Mouse (Mus musculus) liver, adult 2 months (tissue): Measurements from ENCODE around the gene Daam2. TPM values are rescaled to one million over a fixed set of nuclear protein-coding genes. Genes with fewer than 3 reads are reported as not detected.
A peak's percentile ranks its signal among the peaks of the same experiment; 100 is the strongest.

ENCODE experiments used
- DNase-seq: peaks from one replicate; pipeline ENCODE4 v3.0.0-alpha.2; 2011; ENCODE audit warnings: low read depth, low spot score; ENCODE audit errors: extremely low read depth
- H3K27ac ChIP-seq: fragments of 200-500 bp; replicated peaks from 2 replicates; pipeline ENCODE4 v1.5.1; 2012; ENCODE audit warnings: low read depth, mild to moderate bottlenecking, control low read depth, inconsistent platforms, low read length; ENCODE audit not compliant: insufficient read depth
- H3K27me3 ChIP-seq: fragments of 200-500 bp; 2 replicates; pipeline ENCODE4 v1.6.1; 2012; ENCODE audit warnings: mild to moderate bottlenecking, moderate library complexity, low read length, inconsistent platforms; ENCODE audit not compliant: control insufficient read depth, insufficient read depth
- H3K36me3 ChIP-seq: fragments of 200-500 bp; 2 replicates; pipeline ENCODE4 v1.6.1; 2012; ENCODE audit warnings: low read length, inconsistent platforms; ENCODE audit not compliant: control insufficient read depth, insufficient read depth
- H3K4me1 ChIP-seq: fragments of 200-500 bp; 2 replicates; pipeline ENCODE4 v1.6.1; 2011; ENCODE audit warnings: low read length; ENCODE audit not compliant: control insufficient read depth, insufficient read depth
- H3K4me3 ChIP-seq: fragments of 200-500 bp; 2 replicates; pipeline ENCODE4 v1.5.1; 2011; ENCODE audit warnings: low read depth, mild to moderate bottlenecking, control low read depth, low read length, moderate library complexity; ENCODE audit not compliant: insufficient read depth
- H3K79me2 ChIP-seq: fragments of 200-500 bp; 2 replicates; pipeline ENCODE4 v1.6.1; 2012; ENCODE audit warnings: inconsistent platforms, mild to moderate bottlenecking, low read length, moderate library complexity; ENCODE audit not compliant: control insufficient read depth, insufficient read depth
- H3K9ac ChIP-seq: fragments of 200-500 bp; 2 replicates; pipeline ENCODE4 v1.6.1; 2012; ENCODE audit warnings: low read depth, mild to moderate bottlenecking, control low read depth, inconsistent platforms, low read length
- CTCF ChIP-seq: fragments of 200-500 bp; IDR thresholded peaks from 2 replicates; pipeline ENCODE4 v1.5.1; 2011; ENCODE audit warnings: low read depth, low read length, control low read depth
- POLR2A ChIP-seq: fragments of 200-500 bp; IDR thresholded peaks from 2 replicates; pipeline ENCODE4 v1.6.1; 2011; ENCODE audit warnings: low read length, control low read depth; ENCODE audit not compliant: insufficient read depth; ENCODE audit errors: extremely low read depth
- WGBS: fragments of 180-500 bp; shearing (Covaris S2); methylation state at CpG from one replicate; pipeline ENCODE4 v1.1.7; 2018; 5-methylcytosine and 5-hydroxymethylcytosine counted together
- polyA plus RNA-seq: library from polyadenylated mRNA; depleted of rRNA; stranded (reverse); fragments of >200 nt; gene quantifications from 2 replicates; pipeline ENCODE4 v1.2.3, GENCODE M21; 2012
- total RNA-seq: library from RNA; depleted of rRNA; stranded (reverse); fragments of >200 nt; gene quantifications from 2 replicates; pipeline ENCODE4 v1.2.3, GENCODE M21; 2014

Gene Daam2
- total and polyA plus RNA-seq, 2 experiments: 1.0 to 1.4 TPM

GRCm38 (mm10) chr17:49474051-49474450, 90.1 kb downstream of the Daam2 start:
- Histone ChIP-seq H3K27ac (no peak overlapping the region), H3K79me2 (no peaks in the 10 kb centered on the region), H3K9ac (no peak overlapping the region), H3K4me3 (no peak overlapping the region), H3K36me3 (no peaks in the 10 kb centered on the region), H3K27me3 (no peaks in the 10 kb centered on the region), H3K4me1 (no peaks in the 10 kb centered on the region)
- 89% methylated on average over 4 of the region's 4 CpGs for WGBS
- TF ChIP-seq POLR2A: no peak
- DNase-seq: no peak

- no peak overlapping the region for H3K27ac ChIP-seq
- no peaks in the 10 kb centered on the region for H3K36me3 ChIP-seq
- no peaks in the 10 kb centered on the region for H3K4me1 ChIP-seq
- H3K4me3 ChIP-seq: no peak overlapping the region
- TF ChIP-seq CTCF (no peak), POLR2A (no peak)
- no peaks in the 10 kb centered on the region for H3K79me2 ChIP-seq
- H3K27me3 ChIP-seq: no peaks in the 10 kb centered on the region
- DNase-seq: no peak
- H3K9ac ChIP-seq: no peak overlapping the region
- WGBS: 55% methylated on average over 8 of the region's 8 CpGs
These were observed 91.5 kb downstream of the Daam2 start for GRCm38 (mm10) chr17:49472626-49473025.

GRCm38 (mm10) chr17:49468223-49468622, 95.9 kb downstream of the Daam2 start:
- no peak for DNase-seq
- Histone ChIP-seq H3K79me2 (no peaks in the 10 kb centered on the region), H3K36me3 (no peaks in the 10 kb centered on the region), H3K4me1 (no peaks in the 10 kb centered on the region), H3K4me3 (no peak overlapping the region), H3K27me3 (no peaks in the 10 kb centered on the region; the same call in 1 of the 2 replicates), H3K27ac (no peak overlapping the region), H3K9ac (no peak overlapping the region)
- WGBS: 29% methylated on average over 4 of the region's 4 CpGs
- TF ChIP-seq POLR2A (no peak), CTCF (peak; percentile 87)

- Histone ChIP-seq H3K27me3 (no peaks in the 10 kb centered on the region; the same call in 1 of the 2 replicates), H3K79me2 (no peaks in the 10 kb centered on the region), H3K9ac (no peak overlapping the region), H3K27ac (no peak overlapping the region), H3K4me3 (no peak overlapping the region), H3K4me1 (no peaks in the 10 kb centered on the region), H3K36me3 (no peaks in the 10 kb centered on the region)
- no peak for DNase-seq
- 85% methylated on average over 3 of the region's 3 CpGs for WGBS
- no peak for TF ChIP-seq POLR2A
- no peak for TF ChIP-seq CTCF
These were observed 99.3 kb downstream of the Daam2 start for GRCm38 (mm10) chr17:49464884-49465283.

- TF ChIP-seq POLR2A (no peak), CTCF (no peak)
These were observed 105.8 kb downstream of the Daam2 start for GRCm38 (mm10) chr17:49458386-49458785.

GRCm38 (mm10) chr17:49457833-49458232, 106.3 kb downstream of the Daam2 start:
- peak; percentile 35 for DNase-seq
- H3K27me3 ChIP-seq: no peaks in the 10 kb centered on the region
- no peak overlapping the region for H3K4me3 ChIP-seq
- peaks cover 5% of the 10 kb centered on the region; the same call in 1 of the 2 replicates for H3K36me3 ChIP-seq
- H3K4me1 ChIP-seq: peaks cover 3% of the 10 kb centered on the region; the same call in 1 of the 2 replicates
- no peak overlapping the region for H3K27ac ChIP-seq
- no peak overlapping the region for H3K9ac ChIP-seq
- TF ChIP-seq CTCF: no peak
- TF ChIP-seq POLR2A: no peak
- no peaks in the 10 kb centered on the region for H3K79me2 ChIP-seq
- WGBS: 74% methylated on average over 3 of the region's 3 CpGs

More at GRCm38 (mm10) chr17:49458386-49458785, 105.8 kb downstream of the Daam2 start:
- H3K4me1 ChIP-seq: peaks cover 3% of the 10 kb centered on the region; the same call in 1 of the 2 replicates
- DNase-seq: peak; percentile 64
- H3K36me3 ChIP-seq: peaks cover 3% of the 10 kb centered on the region; the same call in 1 of the 2 replicates
- WGBS: 61% methylated on average over 18 of the region's 18 CpGs
- no peak overlapping the region for H3K4me3 ChIP-seq
- no peak overlapping the region for H3K9ac ChIP-seq
- no peaks in the 10 kb centered on the region for H3K79me2 ChIP-seq
- H3K27ac ChIP-seq: no peak overlapping the region
- no peaks in the 10 kb centered on the region for H3K27me3 ChIP-seq
